Mouse (Mus musculus) forebrain, embryonic 11.5 days (tissue): ENCODE results near the gene Foxd2. TPM values are rescaled to one million over a fixed set of nuclear protein-coding genes. Genes with fewer than 3 reads are reported as not detected.

Experiments
- ATAC-seq: fragments of 200-750 bp; cut with Nextera tagmentation; replicated peaks from 2 replicates; pipeline ENCODE4 v1.8.0; 2017; ENCODE audit warnings: moderate TSS enrichment; ENCODE audit not compliant: low FRiP score
- DNase-seq: peaks from one replicate; pipeline ENCODE4 v3.0.0-alpha.2; 2017; ENCODE audit warnings: low spot score
- H3K27ac ChIP-seq: fragments of 300-500 bp; sonication (generic); 2 replicates; pipeline ENCODE4 v1.5.1; 2014; ENCODE audit warnings: low read depth, low read length
- H3K27me3 ChIP-seq: fragments of 300-500 bp; sonication (generic); 2 replicates; pipeline ENCODE4 v1.6.1; 2014; ENCODE audit warnings: mild to moderate bottlenecking, low read length, mixed read lengths; ENCODE audit not compliant: control insufficient read depth, insufficient read depth
- H3K36me3 ChIP-seq: fragments of 300-500 bp; sonication (generic); 2 replicates; pipeline ENCODE4 v1.6.1; 2014; ENCODE audit warnings: mild to moderate bottlenecking, low read length, moderate library complexity, mixed read lengths; ENCODE audit not compliant: control insufficient read depth, insufficient read depth
- H3K4me1 ChIP-seq: fragments of 300-500 bp; sonication (generic); replicated peaks from 2 replicates; pipeline ENCODE4 v1.6.1; 2014; ENCODE audit warnings: low read length, mixed read lengths; ENCODE audit not compliant: control insufficient read depth, insufficient read depth
- H3K4me2 ChIP-seq: fragments of 300-500 bp; sonication (generic); 2 replicates; pipeline ENCODE4 v1.6.1; 2014; ENCODE audit warnings: low read depth, mild to moderate bottlenecking, low read length, moderate library complexity, mixed read lengths; ENCODE audit not compliant: severe bottlenecking
- H3K4me3 ChIP-seq: fragments of 300-500 bp; sonication (generic); 2 replicates; pipeline ENCODE4 v1.5.1; 2014; ENCODE audit warnings: low read depth, low read length
- H3K9ac ChIP-seq: fragments of 300-500 bp; sonication (generic); 2 replicates; pipeline ENCODE4 v1.6.1; 2014; ENCODE audit warnings: low read length
- H3K9me3 ChIP-seq: fragments of 300-500 bp; sonication (generic); 2 replicates; pipeline ENCODE4 v1.6.1; 2016; ENCODE audit warnings: low read length, mixed read lengths; ENCODE audit not compliant: control insufficient read depth
- WGBS: fragments of 180-500 bp; shearing (Covaris S2); extraction: QIAGEN DNeasy Blood & Tissue Kit; methylation state at CpG from one replicate; pipeline ENCODE4 v1.1.7; 2014; 5-methylcytosine and 5-hydroxymethylcytosine counted together
- polyA plus RNA-seq: library from polyadenylated mRNA; unstranded; fragments of >200 nt; fragmentation: Nextera tagmentation; extraction: Ambion mirVana; gene quantifications from 2 replicates; pipeline ENCODE4 v1.2.1, GENCODE M21; 2014

Foxd2 gene
- polyA plus RNA-seq, 1 experiment from 2014 or later = 1.1 TPM

GRCm38 (mm10) chr4:114907056-114907917, 1.4 kb downstream of the Foxd2 start:
- Histone ChIP-seq H3K4me2 (peak overlapping the region; percentile 62; the same call in 1 of the 2 replicates), H3K27ac (no peak overlapping the region), H3K9me3 (no peaks in the 10 kb centered on the region), H3K36me3 (no peaks in the 10 kb centered on the region), H3K4me1 (peaks cover 23% of the 10 kb centered on the region; the same call in 1 of the 2 replicates), H3K27me3 (peaks cover 88% of the 10 kb centered on the region), H3K9ac (peak overlapping the region; percentile 41), H3K4me3 (peak overlapping the region; percentile 41)
- WGBS = under 1% methylated on average over 73 of the region's 74 CpGs
- DNase-seq = peak; percentile 72
- no peak for ATAC-seq

GRCm38 (mm10) chr4:114905969-114906680, 2.5 kb downstream of the Foxd2 start:
- Histone ChIP-seq H3K4me2 (no peak overlapping the region; the same call in 1 of the 2 replicates), H3K27ac (no peak overlapping the region), H3K9me3 (no peaks in the 10 kb centered on the region), H3K4me1 (peaks cover 27% of the 10 kb centered on the region; the same call in 1 of the 2 replicates), H3K27me3 (peaks cover 90% of the 10 kb centered on the region), H3K36me3 (no peaks in the 10 kb centered on the region), H3K4me3 (no peak overlapping the region), H3K9ac (no peak overlapping the region)
- ATAC-seq (no peak), DNase-seq (no peak)
- WGBS = 5% methylated on average over 10 of the region's 10 CpGs

GRCm38 (mm10) chr4:114905501-114905900, 3.2 kb downstream of the Foxd2 start:
- ATAC-seq (no peak), DNase-seq (no peak)
- H3K9me3 ChIP-seq = no peaks in the 10 kb centered on the region
- 35% methylated on average over 3 of the region's 3 CpGs for WGBS
- no peak overlapping the region for H3K4me3 ChIP-seq
- H3K9ac ChIP-seq = no peak overlapping the region
- peaks cover 90% of the 10 kb centered on the region for H3K27me3 ChIP-seq
- no peaks in the 10 kb centered on the region for H3K36me3 ChIP-seq
- no peak overlapping the region; the same call in 1 of the 2 replicates for H3K4me2 ChIP-seq
- peaks cover 28% of the 10 kb centered on the region; the same call in 1 of the 2 replicates for H3K4me1 ChIP-seq
- no peak overlapping the region for H3K27ac ChIP-seq

- Histone ChIP-seq H3K4me3 (no peak overlapping the region), H3K9ac (no peak overlapping the region), H3K27me3 (peaks cover 90% of the 10 kb centered on the region), H3K27ac (no peak overlapping the region), H3K4me1 (peaks cover 23% of the 10 kb centered on the region; the same call in 1 of the 2 replicates), H3K4me2 (no peak overlapping the region; the same call in 1 of the 2 replicates), H3K9me3 (no peaks in the 10 kb centered on the region), H3K36me3 (no peaks in the 10 kb centered on the region)
- no peak for ATAC-seq
- WGBS = 2% methylated on average over 11 of the region's 11 CpGs
- DNase-seq = no peak
Observed at GRCm38 (mm10) chr4:114903422-114903782, 5.3 kb downstream of the Foxd2 start.

GRCm38 (mm10) chr4:114902641-114903421, 5.8 kb downstream of the Foxd2 start:
- H3K4me3 ChIP-seq = peak overlapping the region; percentile 27
- no peak overlapping the region for H3K27ac ChIP-seq
- WGBS = under 1% methylated on average over 39 of the region's 39 CpGs
- ATAC-seq = peak; percentile 57
- H3K4me2 ChIP-seq = peak overlapping the region; percentile 50
- H3K9me3 ChIP-seq = no peaks in the 10 kb centered on the region
- H3K9ac ChIP-seq = no peak overlapping the region
- peaks cover 89% of the 10 kb centered on the region for H3K27me3 ChIP-seq
- peak; percentile 72 for DNase-seq
- H3K4me1 ChIP-seq = peaks cover 20% of the 10 kb centered on the region; the same call in 1 of the 2 replicates
- no peaks in the 10 kb centered on the region for H3K36me3 ChIP-seq

GRCm38 (mm10) chr4:114901643-114902351, 6.9 kb downstream of the Foxd2 start:
- under 1% methylated on average over 42 of the region's 42 CpGs for WGBS
- peak overlapping the region; percentile 27 for H3K4me3 ChIP-seq
- H3K9ac ChIP-seq = 0 out of 2 replicates have a peak overlapping the region, but pooled peaks have one; percentile 28
- no peak overlapping the region for H3K27ac ChIP-seq
- no peaks in the 10 kb centered on the region for H3K9me3 ChIP-seq
- ATAC-seq = peak; percentile 52; the same call in 1 of the 2 replicates
- no peaks in the 10 kb centered on the region for H3K36me3 ChIP-seq
- H3K4me1 ChIP-seq = peaks cover 13% of the 10 kb centered on the region; the same call in 1 of the 2 replicates
- peak; percentile 75 for DNase-seq
- H3K4me2 ChIP-seq = peak overlapping the region; percentile 50
- peaks cover 85% of the 10 kb centered on the region for H3K27me3 ChIP-seq

- Histone ChIP-seq H3K9me3 (no peaks in the 10 kb centered on the region), H3K36me3 (no peaks in the 10 kb centered on the region), H3K4me2 (peak overlapping the region; percentile 50; the same call in 1 of the 2 replicates), H3K27me3 (peaks cover 81% of the 10 kb centered on the region), H3K4me3 (peak overlapping the region; percentile 27; the same call in 1 of the 2 replicates), H3K4me1 (peaks cover 13% of the 10 kb centered on the region; the same call in 1 of the 2 replicates), H3K27ac (no peak overlapping the region), H3K9ac (no peak overlapping the region)
- ATAC-seq = no peak
- peak; percentile 57 for DNase-seq
- WGBS = under 1% methylated on average over 33 of the region's 33 CpGs
Observed at GRCm38 (mm10) chr4:114900866-114901642, 7.6 kb downstream of the Foxd2 start.
